Mouse (Mus musculus): ENCODE measurements around the gene Pdk2. TPM values are rescaled to one million over a fixed set of nuclear protein-coding genes. Genes with fewer than 3 reads are reported as not detected.

The Pdk2 gene
- polyA plus RNA-seq, 1 experiment from 2014 or later: 9.7 TPM

DNA sequence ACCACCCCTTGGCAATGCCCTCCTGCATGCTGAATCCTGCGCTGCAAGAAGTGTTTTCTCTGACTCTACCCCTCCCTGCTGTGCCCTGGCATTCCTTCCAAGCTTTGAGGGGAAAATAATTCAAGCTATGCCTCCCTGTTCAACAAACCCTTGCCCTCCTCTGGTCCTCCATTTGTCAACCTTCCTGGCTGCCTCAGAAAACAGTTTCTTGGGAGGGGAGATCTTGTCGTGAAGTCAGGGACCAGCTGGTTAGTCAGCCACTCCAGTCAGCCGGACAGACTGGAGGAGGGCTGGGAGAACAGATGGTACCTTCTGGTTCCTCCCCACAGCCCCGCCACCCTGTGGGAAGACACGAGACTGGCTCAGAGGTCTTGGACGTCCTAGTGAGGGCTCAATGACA, 3.8 kb downstream of the Pdk2 start:
- no peaks in the 10 kb centered on the region for H3K9me3 ChIP-seq (replicated peaks)
- no peak for DNase-seq (ENCODE audit: low spot score)
- peaks cover 31% of the 10 kb centered on the region for H3K4me1 ChIP-seq
- H3K36me3 ChIP-seq: no peaks in the 10 kb centered on the region
- no peak overlapping the region for H3K27ac ChIP-seq (replicated peaks)
- WGBS: 70% methylated on average over 6 of the region's 6 CpGs
- H3K4me3 ChIP-seq: no peak overlapping the region
- H3K27me3 ChIP-seq (ENCODE audit: low read depth, poor library complexity, severe bottlenecking): peaks cover 26% of the 10 kb centered on the region

DNA sequence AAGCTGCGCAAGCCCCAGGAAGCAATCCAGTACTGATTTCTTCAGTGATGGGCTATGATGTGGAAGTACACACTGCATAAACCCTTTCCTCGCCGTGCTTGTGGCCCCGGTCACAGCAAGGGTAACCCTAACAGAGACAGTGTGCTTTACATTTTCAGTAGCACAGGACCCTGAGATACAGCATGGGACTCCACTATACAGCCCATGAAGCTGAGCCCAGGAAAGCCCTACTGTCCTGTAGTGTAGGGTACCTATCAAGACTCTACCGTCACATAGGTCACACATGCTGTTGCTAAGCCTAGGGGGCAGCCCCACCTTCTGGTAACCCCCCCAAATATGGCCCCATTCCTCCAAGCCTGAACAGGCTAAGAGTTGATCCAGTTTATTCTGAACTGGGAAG, 4.6 kb downstream of the Pdk2 start:
- no peak overlapping the region for H3K27ac ChIP-seq (replicated peaks)
- H3K4me1 ChIP-seq: peaks cover 24% of the 10 kb centered on the region
- no peaks in the 10 kb centered on the region for H3K36me3 ChIP-seq
- DNase-seq (ENCODE audit: low spot score): no peak
- WGBS: 93% methylated on average over 5 of the region's 5 CpGs
- no peaks in the 10 kb centered on the region for H3K9me3 ChIP-seq (replicated peaks)
- H3K27me3 ChIP-seq (ENCODE audit: low read depth, poor library complexity, severe bottlenecking): peaks cover 26% of the 10 kb centered on the region
- H3K4me3 ChIP-seq: no peak overlapping the region

DNA sequence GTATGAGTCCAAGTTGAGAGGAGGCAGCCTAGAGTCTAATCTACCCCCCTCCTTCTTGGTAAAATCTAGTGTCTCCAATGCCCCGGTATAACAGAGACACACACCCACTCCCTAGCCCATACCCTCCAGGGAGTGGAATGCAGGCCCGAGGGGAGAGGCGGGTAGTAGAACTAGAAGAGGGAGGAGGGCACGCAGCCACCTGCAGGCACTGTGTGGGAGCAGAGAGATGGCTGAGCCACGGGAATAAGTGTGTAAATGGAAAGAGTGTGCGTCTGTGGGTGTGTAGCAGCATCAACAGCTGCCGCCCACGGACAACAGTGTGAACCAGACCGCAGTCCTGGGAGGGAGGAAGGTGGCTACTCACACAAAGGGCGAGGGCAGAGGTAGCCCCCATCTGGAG, 6.3 kb downstream of the Pdk2 start:
- H3K4me1 ChIP-seq: peaks cover 7% of the 10 kb centered on the region
- no peaks in the 10 kb centered on the region for H3K36me3 ChIP-seq
- peaks cover 19% of the 10 kb centered on the region for H3K27me3 ChIP-seq (ENCODE audit: low read depth, poor library complexity, severe bottlenecking)
- DNase-seq (ENCODE audit: low spot score): no peak
- H3K9me3 ChIP-seq (replicated peaks): no peaks in the 10 kb centered on the region
- no peak overlapping the region for H3K4me3 ChIP-seq
- WGBS: 74% methylated on average over 10 of the region's 10 CpGs
- H3K27ac ChIP-seq (replicated peaks): 0 out of 2 replicates have a peak overlapping the region, but pooled peaks have one; percentile 46

DNA sequence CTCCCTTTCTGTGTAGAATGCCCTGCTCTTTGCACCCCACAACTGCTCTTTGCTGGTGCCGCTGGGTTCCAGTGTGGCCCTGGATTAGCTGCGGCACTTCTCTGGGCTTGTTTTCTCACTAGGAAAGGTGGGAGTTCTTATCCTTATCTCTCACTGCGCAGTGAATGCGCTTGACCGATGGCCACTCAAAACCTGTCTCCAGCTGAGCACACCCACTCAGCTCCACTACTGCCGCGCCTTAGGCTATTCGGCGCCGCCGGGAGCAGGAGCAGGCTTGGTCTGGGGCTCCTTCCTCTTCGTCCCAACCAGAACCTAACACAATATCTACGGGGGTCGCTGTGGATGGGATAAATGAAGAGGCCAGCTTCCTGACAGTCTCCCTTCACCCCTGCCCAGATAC, 7.5 kb downstream of the Pdk2 start:
- 78% methylated on average over 14 of the region's 14 CpGs for WGBS

DNA sequence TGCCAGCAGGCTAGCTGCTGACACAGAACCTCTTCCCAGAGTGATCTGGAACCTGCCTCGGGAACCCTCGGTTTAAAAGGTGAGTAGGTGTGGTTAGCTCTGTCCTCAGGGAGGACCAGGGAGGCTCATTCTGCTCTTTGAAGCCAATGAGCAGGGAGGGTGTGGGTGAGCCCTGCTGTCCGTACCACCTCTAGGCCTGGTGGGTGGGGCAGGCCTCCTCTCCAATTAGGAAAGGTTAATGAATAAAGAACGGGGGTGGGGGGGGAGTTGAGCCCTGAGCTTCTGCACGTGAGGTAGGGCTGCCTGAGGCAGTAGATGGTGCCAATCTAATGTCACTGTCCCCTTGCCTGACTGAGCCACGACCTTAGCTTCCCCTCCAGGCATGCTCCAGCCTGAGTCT, 8.2 kb downstream of the Pdk2 start:
- Histone ChIP-seq H3K4me1 (peaks cover 5% of the 10 kb centered on the region), H3K27me3 (ENCODE audit: low read depth, poor library complexity, severe bottlenecking) (peaks cover 9% of the 10 kb centered on the region; the same call in 1 of the 2 replicates), H3K9me3 (replicated peaks) (no peaks in the 10 kb centered on the region), H3K27ac (replicated peaks) (no peak overlapping the region), H3K4me3 (no peak overlapping the region), H3K36me3 (no peaks in the 10 kb centered on the region)
- DNase-seq (ENCODE audit: low spot score): no peak
- 43% methylated on average over 6 of the region's 6 CpGs for WGBS

More for the DNA sequence above, 7.5 kb downstream of the Pdk2 start:
- no peaks in the 10 kb centered on the region for H3K9me3 ChIP-seq (replicated peaks)
- no peaks in the 10 kb centered on the region for H3K36me3 ChIP-seq
- no peak overlapping the region; the same call in 1 of the 2 replicates for H3K27ac ChIP-seq (replicated peaks)
- no peak overlapping the region for H3K4me3 ChIP-seq
- H3K27me3 ChIP-seq (ENCODE audit: low read depth, poor library complexity, severe bottlenecking): peaks cover 9% of the 10 kb centered on the region; the same call in 1 of the 2 replicates
- DNase-seq (ENCODE audit: low spot score): no peak
- peaks cover 3% of the 10 kb centered on the region; the same call in 1 of the 2 replicates for H3K4me1 ChIP-seq

DNA sequence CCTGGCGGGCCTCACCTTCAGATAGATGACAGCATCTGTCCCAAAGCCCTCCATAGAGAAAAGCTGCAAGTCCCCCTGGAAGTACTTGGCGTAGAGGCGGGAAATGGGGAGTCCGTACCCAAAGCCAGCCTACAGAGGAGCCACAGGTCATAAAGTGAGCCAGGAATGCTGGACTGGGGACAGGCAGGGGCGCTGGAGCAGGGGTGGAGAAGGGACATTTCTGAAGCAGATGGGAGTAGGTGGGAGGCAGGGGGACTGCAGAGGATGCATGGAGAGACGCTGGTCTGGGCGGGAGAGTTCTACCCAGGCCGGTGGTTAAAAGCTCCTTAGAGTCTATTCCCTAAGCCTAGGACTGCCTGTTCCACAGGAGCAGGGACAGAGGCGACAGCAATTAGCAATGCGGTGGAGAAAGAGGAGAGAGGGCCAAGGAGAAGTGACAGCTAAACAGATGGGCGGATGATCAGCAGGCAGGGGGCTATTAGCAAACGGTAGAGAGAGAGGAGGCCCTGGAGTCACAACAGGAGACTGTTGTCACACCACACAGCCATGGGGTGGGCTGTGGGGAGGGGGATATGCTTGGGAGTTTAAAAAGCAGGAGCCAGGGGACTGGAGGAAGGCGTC, 13.2 kb downstream of the Pdk2 start:
- 40% methylated on average over 13 of the region's 13 CpGs for WGBS

DNA sequence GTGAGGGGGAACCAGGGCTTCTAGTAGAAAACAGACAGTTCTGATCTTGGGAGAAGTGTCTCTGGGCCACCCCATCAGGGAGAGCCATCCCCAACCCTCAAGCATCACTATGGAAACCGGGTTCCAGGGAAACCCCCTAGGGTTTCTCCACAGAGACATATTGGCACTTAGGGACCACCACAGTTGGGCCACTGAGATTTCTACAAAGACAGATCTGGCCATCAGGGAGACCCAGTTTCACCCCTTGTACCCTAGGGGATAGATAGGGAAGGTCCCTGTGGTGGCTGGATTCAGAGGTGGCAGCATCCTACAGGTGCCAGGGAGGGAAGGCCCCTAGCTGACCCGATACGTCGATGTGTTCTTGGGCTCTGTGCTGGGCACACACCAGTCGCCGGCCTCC, 14.3 kb downstream of the Pdk2 start:
- H3K27ac ChIP-seq (replicated peaks): no peak overlapping the region
- H3K4me1 ChIP-seq: peaks cover 18% of the 10 kb centered on the region
- peaks cover 44% of the 10 kb centered on the region for H3K36me3 ChIP-seq
- no peaks in the 10 kb centered on the region for H3K9me3 ChIP-seq (replicated peaks)
- no peaks in the 10 kb centered on the region for H3K27me3 ChIP-seq (ENCODE audit: low read depth, poor library complexity, severe bottlenecking)
- H3K4me3 ChIP-seq: no peak overlapping the region
- no peak for DNase-seq (ENCODE audit: low spot score)
- WGBS: 86% methylated on average over 6 of the region's 6 CpGs

More for the DNA sequence above, 13.2 kb downstream of the Pdk2 start:
- H3K4me3 ChIP-seq: no peak overlapping the region
- 0 out of 2 replicates have a peak overlapping the region, but pooled peaks have one; percentile 23 for H3K27ac ChIP-seq (replicated peaks)
- H3K27me3 ChIP-seq (ENCODE audit: low read depth, poor library complexity, severe bottlenecking): 0 out of 2 replicates have a peak, but pooled peaks cover 4% of the 10 kb centered on the region
- H3K4me1 ChIP-seq: peaks cover 18% of the 10 kb centered on the region
- H3K9me3 ChIP-seq (replicated peaks): no peaks in the 10 kb centered on the region
- H3K36me3 ChIP-seq: peaks cover 32% of the 10 kb centered on the region
- no peak for DNase-seq (ENCODE audit: low spot score)

DNA sequence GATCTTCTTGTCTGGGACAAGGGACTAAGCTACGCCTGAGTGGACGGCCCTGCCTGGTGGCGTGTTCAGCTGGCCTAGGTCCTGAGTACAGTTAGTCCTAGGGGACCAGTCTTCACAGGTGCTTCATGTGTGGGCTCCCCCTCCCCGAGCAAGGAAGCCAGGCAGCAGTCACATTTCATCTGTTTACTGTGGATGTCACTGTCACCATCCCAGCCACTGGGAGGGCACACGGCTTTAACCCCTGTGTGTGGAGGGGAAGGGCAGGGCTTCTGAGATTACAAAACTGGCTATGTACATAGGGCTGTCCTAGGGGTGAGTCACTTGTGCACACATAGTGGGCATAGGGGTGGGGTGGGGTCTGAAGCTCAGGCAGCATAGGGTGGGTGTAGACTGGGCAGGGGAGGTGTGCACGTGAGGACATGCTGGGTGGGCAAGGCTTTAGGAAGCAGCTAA, 15.0 kb downstream of the Pdk2 start:
- Histone ChIP-seq H3K27ac (replicated peaks) (no peak overlapping the region), H3K4me1 (peaks cover 18% of the 10 kb centered on the region), H3K4me3 (no peak overlapping the region), H3K27me3 (ENCODE audit: low read depth, poor library complexity, severe bottlenecking) (no peaks in the 10 kb centered on the region), H3K9me3 (replicated peaks) (no peaks in the 10 kb centered on the region), H3K36me3 (peaks cover 51% of the 10 kb centered on the region)
- WGBS: 79% methylated on average over 6 of the region's 6 CpGs
- no peak for DNase-seq (ENCODE audit: low spot score)

DNA sequence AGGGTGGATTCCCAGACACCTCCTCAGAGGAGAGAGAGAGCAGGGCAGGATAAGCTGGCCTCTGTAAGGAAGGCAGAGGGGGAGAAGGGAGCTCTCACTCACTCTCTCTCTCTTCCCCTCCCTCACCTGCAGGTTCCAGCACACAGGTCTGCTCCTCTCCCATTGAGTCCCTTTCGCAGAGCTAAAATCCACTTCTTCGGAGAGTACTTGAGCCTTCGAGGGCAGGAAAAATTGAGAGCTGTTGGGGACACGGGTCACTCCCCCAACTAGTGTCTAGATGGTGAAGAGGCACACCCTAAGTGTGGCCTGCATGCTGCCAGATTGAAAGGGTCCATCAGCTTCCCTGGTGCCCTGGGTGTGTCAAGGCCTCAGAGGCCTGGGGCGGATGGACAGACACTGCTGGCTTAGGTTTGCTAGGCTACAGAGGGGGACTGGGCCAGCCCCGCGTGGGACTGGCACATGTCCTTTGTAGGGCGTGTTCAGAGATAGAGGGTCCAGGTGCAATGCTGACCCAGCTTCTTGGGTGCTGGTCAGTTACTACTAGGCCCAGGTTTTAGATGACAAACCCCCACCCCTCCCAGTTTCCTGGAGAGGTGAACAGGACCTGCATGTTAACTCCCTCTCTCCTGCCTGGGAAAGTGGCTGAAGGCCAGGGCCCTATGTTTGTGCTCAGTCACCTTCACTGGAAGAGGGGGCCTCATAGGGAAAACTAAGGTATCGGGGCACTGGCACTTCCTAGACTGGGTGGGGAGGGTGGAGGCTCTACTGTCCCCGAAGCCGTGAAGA, 15.7 kb downstream of the Pdk2 start:
- Histone ChIP-seq H3K4me1 (peaks cover 18% of the 10 kb centered on the region), H3K27ac (replicated peaks) (0 out of 2 replicates have a peak overlapping the region, but pooled peaks have one; percentile 33), H3K27me3 (ENCODE audit: low read depth, poor library complexity, severe bottlenecking) (no peaks in the 10 kb centered on the region), H3K4me3 (no peak overlapping the region), H3K36me3 (peaks cover 58% of the 10 kb centered on the region), H3K9me3 (replicated peaks) (no peaks in the 10 kb centered on the region)
- DNase-seq (ENCODE audit: low spot score): no peak
- WGBS: 89% methylated on average over 11 of the region's 11 CpGs

DNA sequence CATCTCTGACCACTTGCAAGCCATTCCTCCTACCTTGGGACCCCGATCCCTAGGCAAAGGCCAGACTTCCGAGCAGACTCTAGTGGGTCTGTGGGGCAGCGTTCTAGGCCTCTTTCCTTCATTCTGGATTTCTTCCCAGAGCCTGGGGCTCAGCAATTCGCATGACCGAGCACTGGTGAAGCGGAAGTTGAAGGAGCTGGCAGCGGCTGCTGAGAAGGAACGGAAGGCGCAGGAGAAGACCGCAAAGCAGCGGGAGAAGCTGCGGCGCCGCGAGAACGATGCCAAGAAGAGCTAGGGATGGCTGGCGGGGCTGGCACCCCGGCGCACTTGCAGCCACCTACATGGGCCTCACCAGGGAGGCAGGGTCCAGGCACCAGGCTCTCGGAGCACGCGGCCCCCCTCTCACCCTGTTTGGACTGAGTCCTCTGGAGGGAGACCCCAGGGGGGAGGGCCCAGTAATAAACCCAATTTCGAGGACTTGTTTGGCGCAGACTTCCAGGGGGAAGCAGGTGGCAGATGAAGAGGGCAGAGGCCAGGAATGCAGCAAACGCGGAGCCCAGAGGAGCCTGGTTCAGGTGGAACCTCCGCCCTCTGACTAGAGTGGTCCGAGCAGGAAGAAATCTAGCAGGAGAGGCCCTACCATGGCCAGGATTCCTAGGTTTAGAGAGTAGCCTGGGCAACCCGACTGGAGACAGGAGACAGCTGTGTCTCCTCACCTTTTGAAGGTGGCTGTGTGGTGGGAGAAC, 16.5 kb downstream of the Pdk2 start:
- Histone ChIP-seq H3K9me3 (replicated peaks) (no peaks in the 10 kb centered on the region), H3K36me3 (peaks cover 66% of the 10 kb centered on the region), H3K4me3 (no peak overlapping the region), H3K27me3 (ENCODE audit: low read depth, poor library complexity, severe bottlenecking) (peaks cover 6% of the 10 kb centered on the region; the same call in 1 of the 2 replicates), H3K4me1 (peaks cover 18% of the 10 kb centered on the region), H3K27ac (replicated peaks) (no peak overlapping the region; the same call in 1 of the 2 replicates)
- no peak for DNase-seq (ENCODE audit: low spot score)
- 75% methylated on average over 29 of the region's 29 CpGs for WGBS

DNA sequence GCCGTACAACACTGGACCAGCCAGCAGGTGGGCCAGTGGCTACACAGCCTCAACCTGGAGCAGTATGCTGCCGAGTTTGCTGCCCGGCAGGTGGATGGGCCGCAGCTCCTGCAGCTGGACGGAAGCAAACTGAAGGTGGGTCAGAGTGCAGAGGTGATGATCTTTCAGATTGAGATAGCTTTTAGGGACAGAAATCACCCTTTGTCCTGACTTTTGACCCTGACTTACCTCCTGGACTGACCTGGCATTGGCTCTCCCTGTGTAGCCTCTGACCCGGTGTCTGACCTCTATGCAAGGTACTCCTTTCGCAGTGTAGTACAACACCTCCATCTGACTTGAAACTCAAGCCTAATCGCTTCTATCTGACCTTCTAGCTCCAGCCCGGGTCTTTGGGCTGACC, 17.7 kb downstream of the Pdk2 start:
- H3K27me3 ChIP-seq (ENCODE audit: low read depth, poor library complexity, severe bottlenecking): peaks cover 18% of the 10 kb centered on the region
- no peak overlapping the region for H3K4me3 ChIP-seq
- no peak overlapping the region for H3K27ac ChIP-seq (replicated peaks)
- peaks cover 18% of the 10 kb centered on the region for H3K4me1 ChIP-seq
- H3K36me3 ChIP-seq: peaks cover 77% of the 10 kb centered on the region
- no peak for DNase-seq (ENCODE audit: low spot score)
- WGBS: 95% methylated on average over 9 of the region's 9 CpGs
- no peaks in the 10 kb centered on the region for H3K9me3 ChIP-seq (replicated peaks)

DNA sequence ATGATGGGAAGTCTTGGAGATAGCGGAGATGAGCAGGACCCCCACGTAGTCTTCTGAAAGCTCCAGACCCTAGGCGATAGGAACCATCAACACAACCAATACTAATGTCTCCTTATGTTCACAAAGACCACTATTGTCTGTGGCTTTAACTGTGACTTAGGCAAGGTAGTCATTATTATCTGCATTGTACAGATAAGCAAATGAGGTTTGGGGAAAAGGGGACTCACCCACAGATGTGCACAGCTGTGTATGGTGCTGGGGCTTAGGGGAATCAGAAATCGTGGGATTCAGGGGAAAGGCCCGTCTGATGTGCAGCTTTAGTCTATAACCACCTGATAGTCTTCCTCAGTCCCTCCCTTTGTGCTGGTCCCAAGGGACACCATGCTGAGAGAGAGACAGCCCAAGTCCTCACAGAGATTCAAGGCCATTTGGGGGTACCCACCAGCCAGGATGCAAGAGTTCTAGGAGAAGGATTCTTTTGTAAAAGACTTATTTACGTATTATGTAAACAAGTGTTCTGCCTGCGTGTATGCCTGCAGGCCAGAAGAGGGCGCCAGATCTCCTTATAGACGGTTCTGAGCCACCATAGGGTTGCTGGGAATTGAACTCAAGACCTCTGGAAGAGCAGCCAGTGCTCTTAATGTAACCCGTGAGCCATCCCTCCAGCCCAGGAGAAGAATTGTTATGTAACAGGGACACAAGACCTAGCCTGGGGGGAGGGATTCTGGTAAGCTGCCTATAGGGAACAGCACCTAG, 18.7 kb downstream of the Pdk2 start:
- Histone ChIP-seq H3K36me3 (peaks cover 88% of the 10 kb centered on the region), H3K4me3 (no peak overlapping the region)

More for the DNA sequence above, 18.7 kb downstream of the Pdk2 start:
- 81% methylated on average over 10 of the region's 10 CpGs for WGBS
- peaks cover 9% of the 10 kb centered on the region; the same call in 1 of the 2 replicates for H3K4me1 ChIP-seq
- H3K9me3 ChIP-seq (replicated peaks): no peaks in the 10 kb centered on the region
- no peak for DNase-seq (ENCODE audit: low spot score)
- H3K27ac ChIP-seq (replicated peaks): no peak overlapping the region
- H3K27me3 ChIP-seq (ENCODE audit: low read depth, poor library complexity, severe bottlenecking): peaks cover 25% of the 10 kb centered on the region

All from midbrain, embryonic 10.5 days (tissue).